Mouse (Mus musculus): ENCODE measurements at regions not wholly inside any gene's neighbourhood (a gene's known extent, or its start where the extent isn't known, plus 50 kb on each side); places are given as distances from the start of the nearest gene placed in this dataset.
"Not testable (repeated sequence)": the region's sequence is repeated elsewhere in the genome, so short reads cannot be mapped to it uniquely, and the experiment has no call there.

DNA sequence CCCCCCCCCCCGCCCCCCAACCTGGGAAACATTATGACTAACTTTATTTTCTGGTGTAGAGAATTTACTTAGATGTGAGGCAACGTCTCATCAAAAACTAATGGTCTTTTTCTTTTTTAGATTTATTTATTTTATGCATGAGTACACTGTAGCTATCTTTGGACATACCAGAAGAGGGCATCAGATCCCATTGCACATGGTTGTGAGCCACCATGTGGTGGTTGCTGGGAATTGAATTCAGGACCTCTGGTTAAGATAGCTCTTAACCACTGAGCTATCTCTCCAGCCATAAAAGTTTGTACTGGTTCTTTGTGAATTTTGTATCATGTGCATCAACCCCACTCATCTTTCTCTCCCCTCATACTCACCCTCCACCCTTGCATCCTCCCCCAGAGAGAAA is 847.3 kb downstream of the Robo1 start:
- Histone ChIP-seq H3K27me3 (ENCODE audit: control insufficient read depth, insufficient read depth, insufficient read length) (no peaks in the 10 kb centered on the region), H3K4me3 (ENCODE audit: insufficient read depth, poor library complexity, severe bottlenecking) (no peak overlapping the region), H3K79me3 (ENCODE audit: low read depth) (no peaks in the 10 kb centered on the region), H3ac (ENCODE audit: control insufficient read depth, insufficient read length, low read depth) (no peak overlapping the region), H3K36me3 (ENCODE audit: control insufficient read depth, insufficient read depth) (no peaks in the 10 kb centered on the region), H3K79me2 (ENCODE audit: control insufficient read depth, insufficient read depth) (no peaks in the 10 kb centered on the region)
- TF ChIP-seq CTCF (IDR thresholded peaks at IDR 0.05; ENCODE audit: control insufficient read depth, insufficient read depth, insufficient read length) (no peak), CEBPB (IDR thresholded peaks at IDR 0.05; ENCODE audit: low read depth) (no peak), MYOD1 (IDR thresholded peaks at IDR 0.05; ENCODE audit: control insufficient read depth, insufficient read length, low read depth) (no peak), FOSL1 (IDR thresholded peaks at IDR 0.05; ENCODE audit: insufficient read depth, low read length, poor library complexity, severe bottlenecking) (no peak), MYOG (IDR thresholded peaks at IDR 0.05; ENCODE audit: control insufficient read depth, extremely low read depth, insufficient read length) (no peak), MAX (IDR thresholded peaks at IDR 0.05) (no peak)

DNA sequence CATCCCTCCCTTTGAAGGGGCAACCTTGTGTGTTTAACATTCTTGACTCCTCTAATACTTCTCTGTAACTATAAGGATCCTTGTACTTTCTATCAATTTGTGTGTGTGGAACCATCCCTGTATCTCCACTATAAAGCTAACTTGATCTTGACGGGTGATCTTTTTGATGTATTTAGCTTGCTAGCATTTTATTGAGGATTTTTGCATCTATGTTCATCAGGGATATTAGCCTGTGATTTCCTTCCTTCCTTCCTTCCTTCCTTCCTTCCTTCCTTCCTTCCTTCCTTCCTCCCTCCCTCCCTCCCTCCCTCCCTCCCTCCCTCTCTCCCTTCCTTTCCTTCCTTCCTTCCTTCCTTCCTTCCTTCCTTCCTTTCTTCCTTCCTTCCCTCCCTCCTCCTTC is 819.8 kb downstream of the Robo1 start:
- H3K79me3 ChIP-seq (ENCODE audit: low read depth); H3K27me3 ChIP-seq (ENCODE audit: control insufficient read depth, insufficient read depth, insufficient read length); H3K79me2 ChIP-seq (ENCODE audit: control insufficient read depth, insufficient read depth); H3K36me3 ChIP-seq (ENCODE audit: control insufficient read depth, insufficient read depth); H3K4me3 ChIP-seq (ENCODE audit: insufficient read depth, poor library complexity, severe bottlenecking); H3ac ChIP-seq (ENCODE audit: control insufficient read depth, insufficient read length, low read depth): not testable (repeated sequence)

DNA sequence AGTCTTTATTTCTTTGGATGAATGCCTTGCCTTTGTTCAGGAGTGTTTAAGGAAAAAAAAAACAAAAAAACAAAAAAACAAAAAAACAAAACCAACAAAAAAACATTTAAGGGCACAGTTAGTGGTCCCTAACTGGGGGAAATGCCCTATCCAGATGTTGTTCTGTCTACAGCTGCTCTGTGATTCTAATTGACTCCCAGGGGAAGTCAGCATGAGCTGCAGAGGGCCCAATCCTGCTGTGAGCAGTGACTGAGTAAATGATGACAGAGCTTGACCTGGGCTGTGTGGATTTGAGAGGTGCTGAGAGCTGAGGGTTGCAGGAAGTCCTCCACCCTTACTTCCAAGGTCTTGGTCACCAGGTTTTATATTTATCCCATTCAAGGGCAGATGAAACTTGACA is 812.5 kb downstream of the Robo1 start:
- no peaks in the 10 kb centered on the region for H3K79me2 ChIP-seq (ENCODE audit: control insufficient read depth, insufficient read depth)
- H3K27me3 ChIP-seq (ENCODE audit: control insufficient read depth, insufficient read depth, insufficient read length): no peaks in the 10 kb centered on the region
- no peaks in the 10 kb centered on the region for H3K79me3 ChIP-seq (ENCODE audit: low read depth)
- H3ac ChIP-seq (ENCODE audit: control insufficient read depth, insufficient read length, low read depth): no peak overlapping the region
- no peak for TF ChIP-seq MAX (IDR thresholded peaks at IDR 0.05)
- no peak for TF ChIP-seq FOSL1 (IDR thresholded peaks at IDR 0.05; ENCODE audit: insufficient read depth, low read length, poor library complexity, severe bottlenecking)
- TF ChIP-seq CTCF (IDR thresholded peaks at IDR 0.05; ENCODE audit: control insufficient read depth, insufficient read depth, insufficient read length): no peak
- TF ChIP-seq MYOD1 (IDR thresholded peaks at IDR 0.05; ENCODE audit: control insufficient read depth, insufficient read length, low read depth): no peak
- TF ChIP-seq CEBPB (IDR thresholded peaks at IDR 0.05; ENCODE audit: low read depth): no peak
- no peak for TF ChIP-seq USF1 (IDR thresholded peaks at IDR 0.05; ENCODE audit: low read depth)
- TF ChIP-seq MYOG (IDR thresholded peaks at IDR 0.05; ENCODE audit: control insufficient read depth, extremely low read depth, insufficient read length): no peak
- H3K36me3 ChIP-seq (ENCODE audit: control insufficient read depth, insufficient read depth): no peaks in the 10 kb centered on the region
- no peak overlapping the region for H3K4me3 ChIP-seq (ENCODE audit: insufficient read depth, poor library complexity, severe bottlenecking)

DNA sequence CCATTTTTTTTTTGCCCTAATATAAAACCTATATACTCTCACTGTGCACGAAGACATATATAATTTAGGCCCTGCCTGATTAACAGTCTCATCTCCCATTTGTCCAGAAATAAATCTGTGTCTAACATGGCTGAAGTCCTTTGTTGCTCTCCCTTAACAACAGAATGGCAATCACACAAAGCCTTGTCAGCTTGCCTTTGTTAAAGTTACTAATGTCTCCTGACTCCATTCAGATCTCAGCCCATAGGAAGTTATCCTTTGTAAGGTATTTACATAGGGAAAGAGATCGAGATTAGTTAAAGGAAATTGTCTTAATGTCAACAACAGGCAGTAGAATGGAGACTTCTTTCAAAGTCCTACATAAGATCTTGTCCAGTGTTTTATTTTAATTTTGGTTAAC is 809.2 kb downstream of the Robo1 start:
- TF ChIP-seq CEBPB (IDR thresholded peaks at IDR 0.05; ENCODE audit: low read depth): no peak
- TF ChIP-seq MAX (IDR thresholded peaks at IDR 0.05): no peak
- no peak for TF ChIP-seq MYOG (IDR thresholded peaks at IDR 0.05; ENCODE audit: control insufficient read depth, extremely low read depth, insufficient read length)
- TF ChIP-seq USF1 (IDR thresholded peaks at IDR 0.05; ENCODE audit: low read depth): no peak
- no peak for TF ChIP-seq CTCF (IDR thresholded peaks at IDR 0.05; ENCODE audit: control insufficient read depth, insufficient read depth, insufficient read length)
- Histone ChIP-seq H3K27me3 (ENCODE audit: control insufficient read depth, insufficient read depth, insufficient read length) (no peaks in the 10 kb centered on the region), H3K79me3 (ENCODE audit: low read depth) (no peaks in the 10 kb centered on the region), H3K4me3 (ENCODE audit: insufficient read depth, poor library complexity, severe bottlenecking) (no peak overlapping the region), H3K36me3 (ENCODE audit: control insufficient read depth, insufficient read depth) (no peaks in the 10 kb centered on the region), H3ac (ENCODE audit: control insufficient read depth, insufficient read length, low read depth) (no peak overlapping the region), H3K79me2 (ENCODE audit: control insufficient read depth, insufficient read depth) (no peaks in the 10 kb centered on the region)

DNA sequence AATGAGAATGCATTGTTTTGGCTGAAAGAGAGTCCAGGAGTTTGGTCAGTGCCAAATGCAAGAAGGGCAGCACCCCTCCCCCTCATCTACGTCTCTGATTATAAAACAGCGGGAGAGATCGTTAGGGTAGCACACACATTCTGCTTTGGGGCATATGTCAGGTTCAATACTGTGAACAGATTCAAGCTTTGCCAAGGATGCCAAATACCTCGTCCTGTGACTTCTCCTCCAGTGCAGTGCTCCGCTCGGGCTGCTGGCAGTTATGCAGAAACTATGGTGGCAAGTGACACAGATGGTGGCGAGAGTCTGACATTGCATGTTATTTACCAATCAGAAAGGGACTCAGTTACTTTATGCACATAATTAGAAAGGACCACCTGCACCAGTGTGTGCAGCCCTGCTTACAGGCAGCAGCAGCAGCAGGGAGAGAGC is 799.9 kb downstream of the Robo1 start:
- Histone ChIP-seq H3K79me3 (ENCODE audit: low read depth) (no peaks in the 10 kb centered on the region), H3K36me3 (ENCODE audit: control insufficient read depth, insufficient read depth) (no peaks in the 10 kb centered on the region), H3K79me2 (ENCODE audit: control insufficient read depth, insufficient read depth) (no peaks in the 10 kb centered on the region), H3ac (ENCODE audit: control insufficient read depth, insufficient read length, low read depth) (no peak overlapping the region), H3K27me3 (ENCODE audit: control insufficient read depth, insufficient read depth, insufficient read length) (no peaks in the 10 kb centered on the region), H3K4me3 (ENCODE audit: insufficient read depth, poor library complexity, severe bottlenecking) (no peak overlapping the region)
- no peak for TF ChIP-seq USF1 (IDR thresholded peaks at IDR 0.05; ENCODE audit: low read depth)
- TF ChIP-seq CTCF (IDR thresholded peaks at IDR 0.05; ENCODE audit: control insufficient read depth, insufficient read depth, insufficient read length): no peak
- TF ChIP-seq CEBPB (IDR thresholded peaks at IDR 0.05; ENCODE audit: low read depth): no peak
- TF ChIP-seq FOSL1 (IDR thresholded peaks at IDR 0.05; ENCODE audit: insufficient read depth, low read length, poor library complexity, severe bottlenecking): no peak
- TF ChIP-seq MAX (IDR thresholded peaks at IDR 0.05): no peak
- no peak for TF ChIP-seq MYOD1 (IDR thresholded peaks at IDR 0.05; ENCODE audit: control insufficient read depth, insufficient read length, low read depth)
- no peak for TF ChIP-seq MYOG (IDR thresholded peaks at IDR 0.05; ENCODE audit: control insufficient read depth, extremely low read depth, insufficient read length)

DNA sequence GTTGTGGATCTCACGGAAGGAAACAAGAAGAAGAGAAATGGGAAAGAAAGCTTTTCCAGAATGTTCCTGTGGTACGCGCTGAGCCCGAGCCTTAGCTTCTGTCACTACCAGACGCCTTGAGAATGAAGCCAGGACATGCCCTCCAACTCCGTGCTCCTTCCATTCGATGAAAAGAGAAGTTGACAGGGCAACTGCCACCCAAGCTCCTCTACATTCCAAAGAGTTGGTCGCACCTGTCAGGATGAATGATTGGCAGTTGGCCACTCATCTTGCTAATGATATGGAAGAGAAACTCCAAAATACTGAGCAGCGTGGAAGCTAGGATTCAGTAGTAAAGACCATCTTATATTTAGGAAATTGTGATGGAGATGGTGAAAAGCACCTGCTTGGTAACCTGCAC is 799.5 kb downstream of the Robo1 start:
- TF ChIP-seq MAX (IDR thresholded peaks at IDR 0.05) (no peak), CEBPB (IDR thresholded peaks at IDR 0.05; ENCODE audit: low read depth) (no peak), FOSL1 (IDR thresholded peaks at IDR 0.05; ENCODE audit: insufficient read depth, low read length, poor library complexity, severe bottlenecking) (no peak), CTCF (IDR thresholded peaks at IDR 0.05; ENCODE audit: control insufficient read depth, insufficient read depth, insufficient read length) (no peak), MYOD1 (IDR thresholded peaks at IDR 0.05; ENCODE audit: control insufficient read depth, insufficient read length, low read depth) (no peak), MYOG (IDR thresholded peaks at IDR 0.05; ENCODE audit: control insufficient read depth, extremely low read depth, insufficient read length) (no peak), USF1 (IDR thresholded peaks at IDR 0.05; ENCODE audit: low read depth) (no peak)
- Histone ChIP-seq H3K79me2 (ENCODE audit: control insufficient read depth, insufficient read depth) (no peaks in the 10 kb centered on the region), H3K27me3 (ENCODE audit: control insufficient read depth, insufficient read depth, insufficient read length) (no peaks in the 10 kb centered on the region), H3K36me3 (ENCODE audit: control insufficient read depth, insufficient read depth) (no peaks in the 10 kb centered on the region), H3ac (ENCODE audit: control insufficient read depth, insufficient read length, low read depth) (no peak overlapping the region), H3K79me3 (ENCODE audit: low read depth) (no peaks in the 10 kb centered on the region), H3K4me3 (ENCODE audit: insufficient read depth, poor library complexity, severe bottlenecking) (no peak overlapping the region)
